Mouse (Mus musculus): ENCODE results near the gene Xrcc1. TPM values are rescaled to one million over a fixed set of nuclear protein-coding genes. Genes with fewer than 3 reads are reported as not detected.
"Not testable (repeated sequence)": the region's sequence is repeated elsewhere in the genome, so short reads cannot be mapped to it uniquely, and the experiment has no call there.

The Xrcc1 gene
- polyA plus RNA-seq, 1 experiment from 2014 or later: 131 TPM

GRCm38 (mm10) chr7:24606046-24606445 is 60.0 kb downstream of the Xrcc1 start:
- H3K27ac ChIP-seq: no peak overlapping the region
- H3K4me1 ChIP-seq (replicated peaks): peaks cover 11% of the 10 kb centered on the region
- no peaks in the 10 kb centered on the region for H3K9me3 ChIP-seq
- H3K4me2 ChIP-seq: no peak overlapping the region
- peaks cover 27% of the 10 kb centered on the region for H3K27me3 ChIP-seq
- H3K9ac ChIP-seq (replicated peaks): no peak overlapping the region
- peaks cover 28% of the 10 kb centered on the region; the same call in 1 of the 2 replicates for H3K36me3 ChIP-seq
- 82% methylated on average over 7 of the region's 7 CpGs for WGBS
- ATAC-seq (ENCODE audit: insufficient number of reproducible peaks, insufficient read depth, low FRiP score, low TSS enrichment, low read depth): no peak
- H3K4me3 ChIP-seq (replicated peaks): no peak overlapping the region

GRCm38 (mm10) chr7:24608017-24608416 is 61.9 kb downstream of the Xrcc1 start:
- Histone ChIP-seq H3K9me3 (no peaks in the 10 kb centered on the region), H3K27ac (no peak overlapping the region), H3K4me2 (no peak overlapping the region), H3K9ac (replicated peaks) (no peak overlapping the region), H3K27me3 (peaks cover 46% of the 10 kb centered on the region), H3K4me1 (replicated peaks) (peaks cover 24% of the 10 kb centered on the region), H3K4me3 (replicated peaks) (no peak overlapping the region), H3K36me3 (peaks cover 28% of the 10 kb centered on the region; the same call in 1 of the 2 replicates)
- ATAC-seq (ENCODE audit: insufficient number of reproducible peaks, insufficient read depth, low FRiP score, low TSS enrichment, low read depth): 0 out of 2 replicates have a peak, but pooled peaks have one; percentile 39
- WGBS: 45% methylated on average over 6 of the region's 6 CpGs

- H3K36me3 ChIP-seq: peaks cover 28% of the 10 kb centered on the region; the same call in 1 of the 2 replicates
- no peak overlapping the region for H3K9ac ChIP-seq (replicated peaks)
- no peaks in the 10 kb centered on the region for H3K9me3 ChIP-seq
- H3K4me2 ChIP-seq: no peak overlapping the region
- no peak for ATAC-seq (ENCODE audit: insufficient number of reproducible peaks, insufficient read depth, low FRiP score, low TSS enrichment, low read depth)
- 72% methylated on average over 8 of the region's 8 CpGs for WGBS
- peaks cover 51% of the 10 kb centered on the region for H3K27me3 ChIP-seq
- H3K27ac ChIP-seq: no peak overlapping the region
- no peak overlapping the region for H3K4me3 ChIP-seq (replicated peaks)
- H3K4me1 ChIP-seq (replicated peaks): peaks cover 24% of the 10 kb centered on the region
Observed at GRCm38 (mm10) chr7:24608561-24608960, 62.5 kb downstream of the Xrcc1 start.

- peak within 1 kb of the TSS; percentile 58 for H3K4me2 ChIP-seq
- ATAC-seq (ENCODE audit: insufficient number of reproducible peaks, insufficient read depth, low FRiP score, low TSS enrichment, low read depth): no peak
- no peak within 1 kb of the TSS for H3K27ac ChIP-seq
- no peaks in the 10 kb centered on the region for H3K9me3 ChIP-seq
- H3K4me1 ChIP-seq (replicated peaks): peaks cover 24% of the 10 kb centered on the region
- H3K9ac ChIP-seq (replicated peaks): 0 out of 2 replicates have a peak within 1 kb of the TSS, but pooled peaks have one; percentile 18
- H3K4me3 ChIP-seq (replicated peaks): peak within 1 kb of the TSS; percentile 38
- H3K36me3 ChIP-seq: peaks cover 25% of the 10 kb centered on the region; the same call in 1 of the 2 replicates
- H3K27me3 ChIP-seq: peaks cover 62% of the 10 kb centered on the region
- 3% methylated on average over 27 of the region's 27 CpGs for WGBS
Observed at GRCm38 (mm10) chr7:24610144-24610878, 64.2 kb downstream of the Xrcc1 start, which contains the start of gene Phldb3. Phldb3 (plus strand) TSS chr7:24610763.

GRCm38 (mm10) chr7:24610879-24611494 is 64.9 kb downstream of the Xrcc1 start:
- H3K36me3 ChIP-seq: peaks cover 25% of the 10 kb centered on the region; the same call in 1 of the 2 replicates
- 0 out of 2 replicates have a peak overlapping the region, but pooled peaks have one; percentile 18 for H3K9ac ChIP-seq (replicated peaks)
- WGBS: under 1% methylated on average over 36 of the region's 36 CpGs
- ATAC-seq (ENCODE audit: insufficient number of reproducible peaks, insufficient read depth, low FRiP score, low TSS enrichment, low read depth): peak; percentile 38; the same call in 1 of the 2 replicates
- H3K4me3 ChIP-seq (replicated peaks): peak overlapping the region; percentile 38
- peak overlapping the region; percentile 58 for H3K4me2 ChIP-seq
- H3K4me1 ChIP-seq (replicated peaks): peaks cover 24% of the 10 kb centered on the region
- no peaks in the 10 kb centered on the region for H3K9me3 ChIP-seq
- H3K27me3 ChIP-seq: peaks cover 63% of the 10 kb centered on the region
- H3K27ac ChIP-seq: no peak overlapping the region

- Histone ChIP-seq H3K4me1 (replicated peaks) (peaks cover 24% of the 10 kb centered on the region), H3K4me3 (replicated peaks) (peak overlapping the region; percentile 38), H3K4me2 (peak overlapping the region; percentile 58), H3K27me3 (peaks cover 63% of the 10 kb centered on the region), H3K9ac (replicated peaks) (no peak overlapping the region), H3K36me3 (peaks cover 22% of the 10 kb centered on the region; the same call in 1 of the 2 replicates), H3K27ac (no peak overlapping the region), H3K9me3 (no peaks in the 10 kb centered on the region)
- WGBS: 14% methylated on average over 7 of the region's 7 CpGs
- ATAC-seq (ENCODE audit: insufficient number of reproducible peaks, insufficient read depth, low FRiP score, low TSS enrichment, low read depth): no peak
Observed at GRCm38 (mm10) chr7:24611709-24612108, 65.6 kb downstream of the Xrcc1 start.

GRCm38 (mm10) chr7:24612308-24612910 is 66.3 kb downstream of the Xrcc1 start:
- ATAC-seq (ENCODE audit: insufficient number of reproducible peaks, insufficient read depth, low FRiP score, low TSS enrichment, low read depth): no peak
- 2% methylated on average over 27 of the region's 27 CpGs for WGBS
- peaks cover 24% of the 10 kb centered on the region for H3K4me1 ChIP-seq (replicated peaks)
- 0 out of 2 replicates have a peak overlapping the region, but pooled peaks have one; percentile 1 for H3K9ac ChIP-seq (replicated peaks)
- H3K4me2 ChIP-seq: peak overlapping the region; percentile 46
- H3K27me3 ChIP-seq: peaks cover 63% of the 10 kb centered on the region
- H3K36me3 ChIP-seq: peaks cover 17% of the 10 kb centered on the region; the same call in 1 of the 2 replicates
- H3K27ac ChIP-seq: no peak overlapping the region
- no peaks in the 10 kb centered on the region for H3K9me3 ChIP-seq
- peak overlapping the region; percentile 26 for H3K4me3 ChIP-seq (replicated peaks)

GRCm38 (mm10) chr7:24614816-24615215 is 68.7 kb downstream of the Xrcc1 start:
- 0 out of 2 replicates have a peak, but pooled peaks cover 3% of the 10 kb centered on the region for H3K9me3 ChIP-seq
- WGBS: 79% methylated on average over 13 of the region's 13 CpGs
- no peak overlapping the region for H3K4me2 ChIP-seq
- peaks cover 55% of the 10 kb centered on the region for H3K27me3 ChIP-seq
- no peaks in the 10 kb centered on the region for H3K36me3 ChIP-seq
- H3K4me1 ChIP-seq (replicated peaks): peaks cover 24% of the 10 kb centered on the region
- no peak overlapping the region for H3K4me3 ChIP-seq (replicated peaks)
- ATAC-seq (ENCODE audit: insufficient number of reproducible peaks, insufficient read depth, low FRiP score, low TSS enrichment, low read depth): no peak
- H3K9ac ChIP-seq (replicated peaks): no peak overlapping the region
- H3K27ac ChIP-seq: no peak overlapping the region

GRCm38 (mm10) chr7:24617763-24618162 is 71.7 kb downstream of the Xrcc1 start:
- H3K9me3 ChIP-seq: peaks cover 8% of the 10 kb centered on the region; the same call in 1 of the 2 replicates
- H3K4me1 ChIP-seq (replicated peaks): peaks cover 2% of the 10 kb centered on the region
- no peak for ATAC-seq (ENCODE audit: insufficient number of reproducible peaks, insufficient read depth, low FRiP score, low TSS enrichment, low read depth)
- 85% methylated on average over 8 of the region's 8 CpGs for WGBS
- no peak overlapping the region for H3K4me3 ChIP-seq (replicated peaks)
- H3K36me3 ChIP-seq: no peaks in the 10 kb centered on the region
- peaks cover 29% of the 10 kb centered on the region for H3K27me3 ChIP-seq
- H3K27ac ChIP-seq: no peak overlapping the region
- H3K4me2 ChIP-seq: no peak overlapping the region
- no peak overlapping the region for H3K9ac ChIP-seq (replicated peaks)

- H3K36me3 ChIP-seq; H3K4me1 ChIP-seq (replicated peaks); H3K27ac ChIP-seq; H3K9ac ChIP-seq (replicated peaks); H3K4me3 ChIP-seq (replicated peaks); ATAC-seq (ENCODE audit: insufficient number of reproducible peaks, insufficient read depth, low FRiP score, low TSS enrichment, low read depth); H3K4me2 ChIP-seq; H3K9me3 ChIP-seq: not testable (repeated sequence)
- peaks cover 23% of the 10 kb centered on the region for H3K27me3 ChIP-seq
- WGBS: 91% methylated on average over 8 of the region's 8 CpGs
Observed at GRCm38 (mm10) chr7:24618374-24618773, 72.3 kb downstream of the Xrcc1 start.
